Mouse (Mus musculus) layer of hippocampus, adult 2 months (tissue): ENCODE data around the gene Brd4. TPM values are rescaled to one million over a fixed set of nuclear protein-coding genes. Genes with fewer than 3 reads are reported as not detected.

Source experiments
- DNase-seq, 2 experiments: peaks; one replicate each; pipeline ENCODE4 v3.0.0; 2022; ENCODE audit warnings: low spot score in 2 of 2
- H3K27ac ChIP-seq: fragments of 200-600 bp; 2 replicates; pipeline ENCODE4 v1.8.1; 2022
- H3K4me3 ChIP-seq: fragments of 200-600 bp; 2 replicates; pipeline ENCODE4 v1.8.1; 2022; ENCODE audit warnings: mild to moderate bottlenecking
- CTCF ChIP-seq: fragments of 200-600 bp; conservative IDR thresholded peaks from 2 replicates; pipeline ENCODE4 v1.8.1; 2022; ENCODE audit warnings: antibody characterized with exemption, mild to moderate bottlenecking, moderate library complexity
- total RNA-seq, 2 experiments: library from RNA; stranded (reverse); gene quantifications; 2 replicates each; pipeline ENCODE4 v1.2.3; 2021

Brd4 gene
- total RNA-seq, 2 experiments from 2014 or later, result 103 to 121 TPM

DNA sequence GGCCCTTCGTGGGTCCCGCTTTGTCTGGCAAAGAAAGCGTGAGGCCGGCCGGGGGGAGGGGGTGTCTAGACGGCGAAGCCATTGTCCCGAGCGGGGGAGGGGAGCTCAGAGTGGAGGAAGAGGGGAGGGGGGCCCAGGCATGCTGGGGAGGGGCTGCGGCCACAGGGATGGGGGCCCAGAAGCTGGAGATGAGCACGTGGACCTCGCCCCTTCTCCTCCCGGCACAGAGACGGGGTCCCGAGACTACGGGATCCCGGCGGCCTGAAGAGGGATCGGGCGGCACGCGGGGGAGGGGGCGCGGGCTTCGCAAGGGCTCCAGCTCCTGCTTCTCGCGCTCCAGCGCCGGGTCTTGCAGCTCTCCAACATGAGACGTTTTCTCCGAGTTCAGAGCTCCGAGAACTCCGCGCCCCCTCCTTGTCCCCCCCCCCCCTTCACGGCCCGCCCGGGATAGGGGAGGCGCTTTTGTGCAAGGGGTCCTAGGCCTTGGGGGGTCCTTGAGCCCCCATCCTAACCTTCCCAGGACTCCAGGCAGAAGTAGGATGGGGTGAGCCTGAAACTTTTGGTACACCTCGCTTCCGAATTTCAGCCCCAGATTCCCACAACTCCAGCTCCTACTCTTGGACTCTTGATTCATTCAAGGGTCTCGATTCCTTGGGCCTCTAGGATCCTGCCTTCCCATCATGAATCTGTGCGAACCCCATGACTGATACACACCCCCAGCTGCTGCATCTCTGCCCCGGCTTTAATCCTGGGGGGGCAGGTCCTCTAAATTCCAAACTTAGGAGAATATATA, 118.5 kb downstream of the Brd4 start:
- DNase-seq, result no peak
- H3K4me3 ChIP-seq, result peak overlapping the region; percentile 51

DNA sequence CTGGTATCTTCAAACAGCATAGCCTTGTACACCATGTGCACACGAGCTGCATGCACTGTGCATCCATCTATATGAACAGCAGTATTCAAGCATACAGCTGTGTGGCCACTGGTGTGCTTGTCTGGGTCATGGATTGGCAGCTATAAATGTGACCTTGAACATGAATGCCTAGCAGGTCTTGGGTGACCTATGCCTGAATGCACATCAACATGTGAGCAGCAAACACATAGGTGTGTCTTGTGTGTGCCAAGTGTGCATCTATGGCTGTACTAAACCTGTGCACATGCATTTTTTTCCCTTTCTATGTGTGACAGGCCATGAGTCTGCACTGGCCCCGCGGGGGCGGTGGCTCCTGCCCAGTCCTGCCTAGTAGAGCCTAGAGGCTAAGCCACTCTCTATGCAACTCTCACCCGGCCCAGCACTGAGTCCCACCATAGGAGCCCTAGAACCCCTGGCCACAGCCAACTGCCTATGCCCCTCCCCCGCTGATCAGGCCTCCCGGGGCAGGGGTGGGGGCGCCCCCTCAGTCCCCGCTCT, 119.2 kb downstream of the Brd4 start:
- Histone ChIP-seq H3K4me3 (peak overlapping the region; percentile 51), H3K27ac (no peak overlapping the region; the same call in 1 of the 2 replicates)
- DNase-seq, result no peak
- no peak for TF ChIP-seq CTCF

More for the DNA sequence above, 118.5 kb downstream of the Brd4 start:
- TF ChIP-seq CTCF, result no peak
- peak overlapping the region; percentile 28; the same call in 1 of the 2 replicates for H3K27ac ChIP-seq

DNA sequence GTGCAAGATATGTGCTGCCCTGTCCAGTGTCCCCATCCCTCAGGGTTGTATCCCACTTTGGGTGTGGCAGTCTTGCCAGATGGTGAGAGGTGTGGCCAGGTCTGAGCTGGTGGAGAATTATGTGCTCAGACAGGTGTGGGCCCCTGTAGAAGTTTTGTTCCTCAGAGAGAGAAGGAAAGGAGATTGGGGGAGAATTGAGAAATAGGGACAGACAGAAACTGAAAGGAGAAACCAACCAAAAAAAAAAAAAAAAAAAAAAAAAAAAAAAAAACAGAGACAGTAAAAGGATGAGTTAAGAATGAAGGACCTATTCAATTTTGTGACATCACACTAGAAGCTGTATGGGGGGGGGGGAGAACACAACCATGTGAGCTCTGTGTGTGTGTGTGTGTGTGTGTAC, 119.7 kb downstream of the Brd4 start:
- no peak overlapping the region for H3K4me3 ChIP-seq
- no peak for TF ChIP-seq CTCF
- no peak overlapping the region for H3K27ac ChIP-seq
- no peak for DNase-seq

DNA sequence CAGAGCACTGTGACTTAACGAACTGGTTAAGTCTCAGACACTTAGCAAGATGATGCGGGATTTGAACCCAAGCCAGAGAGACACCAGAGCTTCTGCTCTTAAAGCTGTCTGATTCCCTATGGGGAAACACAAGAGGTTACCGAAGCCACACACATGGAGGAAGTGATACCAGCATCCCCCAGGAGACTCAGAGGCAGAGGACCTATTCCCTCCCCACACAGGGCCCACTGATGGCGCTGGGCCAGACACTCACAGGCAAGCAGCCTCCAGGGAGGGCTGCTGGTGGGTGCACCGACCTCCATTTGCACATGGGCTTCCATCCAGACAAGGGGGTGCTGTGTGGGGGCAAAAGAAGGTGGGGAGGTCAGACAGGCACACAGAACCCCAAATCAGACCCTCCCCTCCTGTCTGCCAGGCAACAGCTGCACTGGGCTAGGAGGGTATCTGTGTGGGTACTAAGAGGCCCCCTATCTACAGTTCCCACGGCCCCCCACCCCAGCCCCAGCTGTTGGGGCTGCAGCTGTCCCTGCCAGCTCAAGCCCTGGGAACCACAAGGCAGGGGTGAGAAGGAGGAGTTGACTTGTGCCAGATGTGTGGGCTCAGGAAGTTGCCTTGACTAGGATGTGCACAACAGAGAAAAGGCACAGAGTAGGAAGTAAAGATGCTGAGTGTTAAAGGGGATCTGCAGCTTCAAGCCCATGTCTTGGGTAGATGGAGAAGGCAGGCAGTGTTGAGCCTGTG, 120.4 kb downstream of the Brd4 start:
- Histone ChIP-seq H3K4me3 (no peak overlapping the region), H3K27ac (no peak overlapping the region)
- DNase-seq, result no peak
- no peak for TF ChIP-seq CTCF

DNA sequence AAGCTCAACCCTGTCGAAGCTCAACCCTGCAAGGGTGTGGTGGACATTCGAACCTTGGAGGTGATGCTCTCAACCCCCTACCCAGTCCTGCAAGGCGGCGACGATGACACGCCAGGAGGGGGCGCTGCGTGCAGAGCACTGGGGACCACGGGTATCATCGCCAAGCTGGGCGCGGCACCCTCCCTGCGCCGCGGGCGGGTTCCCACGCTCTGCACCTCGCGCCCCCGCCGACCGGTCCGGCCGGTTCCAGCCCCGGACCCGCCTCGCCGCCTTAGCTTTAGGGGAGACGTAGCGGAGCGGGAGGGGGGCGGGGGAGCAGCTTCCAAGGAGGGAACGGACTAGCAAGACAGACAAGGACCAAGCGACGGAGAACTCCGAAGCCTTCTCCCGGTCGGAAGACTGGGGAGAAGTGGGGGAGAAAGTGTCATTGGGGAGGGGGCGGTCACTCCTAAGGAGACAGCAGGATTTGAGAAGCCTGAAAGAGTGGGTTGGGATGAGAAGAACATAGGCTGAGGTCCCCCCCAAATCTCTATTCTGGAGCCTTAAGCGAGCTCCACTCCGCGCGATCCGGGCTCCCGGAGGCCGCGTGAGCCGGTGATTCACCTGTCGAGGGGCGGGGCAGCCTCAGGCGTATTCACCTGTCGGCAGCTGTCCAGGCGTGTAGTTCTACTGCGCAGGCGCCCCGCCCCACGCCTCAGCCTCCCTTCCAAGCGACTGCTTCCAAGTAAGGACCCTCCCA, 122.2 kb downstream of the Brd4 start:
- DNase-seq, result peak; percentile 26 to 68
- Histone ChIP-seq H3K4me3 (peak overlapping the region; percentile 56), H3K27ac (peak overlapping the region; percentile 32; the same call in 1 of the 2 replicates)
- TF ChIP-seq CTCF, result peak; percentile 78

DNA sequence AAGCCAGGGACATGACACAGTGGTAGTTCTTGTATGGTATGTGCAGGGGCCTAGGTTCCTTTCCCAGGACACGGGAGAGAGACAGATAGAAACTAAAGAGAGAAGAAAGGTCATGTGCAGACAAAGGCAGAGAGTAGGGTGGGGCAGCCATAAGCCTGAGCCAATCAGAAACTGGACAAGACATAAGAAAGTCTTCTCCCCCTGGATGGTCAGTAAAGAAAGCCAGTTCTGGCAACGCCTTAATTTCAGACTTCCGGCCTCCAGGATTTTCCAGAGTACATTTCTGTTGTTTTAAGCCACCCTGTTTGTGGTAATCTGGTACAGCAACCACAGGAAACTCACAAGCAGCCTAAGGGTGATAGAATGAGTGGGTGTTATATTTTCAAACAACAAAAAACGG, 123.6 kb downstream of the Brd4 start:
- no peak for TF ChIP-seq CTCF
- Histone ChIP-seq H3K4me3 (no peak overlapping the region), H3K27ac (no peak overlapping the region)
- DNase-seq, result no peak

DNA sequence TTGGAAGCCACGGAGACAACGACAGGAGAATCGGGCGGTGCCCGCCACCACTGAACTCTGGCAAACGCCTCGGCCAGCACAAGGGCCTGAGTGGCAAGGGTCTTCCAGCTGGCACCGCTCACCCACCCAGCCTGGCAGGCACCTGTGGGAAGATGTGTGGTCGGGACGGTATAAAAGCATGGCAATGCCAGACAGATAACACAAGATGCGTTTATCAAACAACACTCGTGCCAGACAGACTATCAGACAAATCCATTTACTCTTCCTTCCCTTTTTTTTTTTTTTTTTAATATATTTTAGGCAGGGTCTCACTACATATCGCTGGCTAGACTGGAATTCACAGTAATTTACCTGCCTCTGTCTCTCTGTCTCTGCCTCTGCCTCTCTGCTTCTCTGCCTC, 125.7 kb downstream of the Brd4 start:
- Histone ChIP-seq H3K4me3 (no peak overlapping the region), H3K27ac (no peak overlapping the region)
- no peak for DNase-seq
- no peak for TF ChIP-seq CTCF

DNA sequence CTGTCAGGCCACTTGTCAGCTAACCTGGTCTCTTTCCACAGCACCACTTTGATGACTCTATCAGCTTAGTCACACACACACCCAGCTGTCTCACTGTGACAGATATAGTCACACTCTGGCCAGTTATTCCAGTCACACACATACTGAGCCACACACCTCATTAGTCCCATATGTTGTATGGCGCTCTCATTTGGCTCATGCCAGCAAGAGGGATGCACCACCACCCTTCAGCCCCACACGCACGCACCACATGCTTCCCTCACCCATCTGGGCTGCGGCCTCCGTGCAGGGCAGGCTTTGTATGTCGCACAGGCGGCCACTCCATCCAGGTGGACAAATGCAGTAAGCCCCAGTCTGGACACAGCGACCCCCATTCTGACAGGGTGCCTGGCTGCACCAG, 137.8 kb downstream of the Brd4 start:
- TF ChIP-seq CTCF, result no peak
- no peak for DNase-seq
- no peak overlapping the region for H3K4me3 ChIP-seq
- H3K27ac ChIP-seq, result no peak overlapping the region

Other genes with a start within 250 kb of the Brd4 start
- 10 to 100 TPM; 19.3 to 22.5 TPM for gene Rrp1b, start 248.6 kb downstream of the Brd4 start, total RNA-seq
- gene Hsf2bp, start 248.4 kb downstream of the Brd4 start, total RNA-seq, result 1 to 10 TPM in 1 of 2 experiments, under 1 TPM in 1; 0.86 to 1.2 TPM
- 1 to 10 TPM; 7.2 to 7.7 TPM for gene Notch3, start 117.9 kb downstream of the Brd4 start, total RNA-seq
- under 1 TPM; 0.42 to 0.44 TPM for gene Ephx3, start 95.2 kb downstream of the Brd4 start, total RNA-seq
- 100 to 1,000 TPM in 1 of 2 experiments, 10 to 100 TPM in 1; 99.2 to 112 TPM for gene Akap8, start 36.5 kb upstream of the Brd4 start, total RNA-seq
- 100 to 1,000 TPM; 220 to 238 TPM for gene Akap8l, start 65.9 kb upstream of the Brd4 start, total RNA-seq
- gene Wiz, start 104.7 kb upstream of the Brd4 start, total RNA-seq, result 10 to 100 TPM; 55.0 to 57.2 TPM
- gene Rasal3, start 118.9 kb upstream of the Brd4 start, total RNA-seq, result 1 to 10 TPM; 2.9 to 4.6 TPM
- gene Pglyrp2, start 139.4 kb upstream of the Brd4 start, total RNA-seq, result not detected
- gene Cyp4f39, start 168.0 kb upstream of the Brd4 start, total RNA-seq, result not detected
- gene Cyp4f17, start 221.3 kb upstream of the Brd4 start, total RNA-seq, result 1 to 10 TPM; 3.2 to 4.4 TPM